In the genomic region with DNA sequence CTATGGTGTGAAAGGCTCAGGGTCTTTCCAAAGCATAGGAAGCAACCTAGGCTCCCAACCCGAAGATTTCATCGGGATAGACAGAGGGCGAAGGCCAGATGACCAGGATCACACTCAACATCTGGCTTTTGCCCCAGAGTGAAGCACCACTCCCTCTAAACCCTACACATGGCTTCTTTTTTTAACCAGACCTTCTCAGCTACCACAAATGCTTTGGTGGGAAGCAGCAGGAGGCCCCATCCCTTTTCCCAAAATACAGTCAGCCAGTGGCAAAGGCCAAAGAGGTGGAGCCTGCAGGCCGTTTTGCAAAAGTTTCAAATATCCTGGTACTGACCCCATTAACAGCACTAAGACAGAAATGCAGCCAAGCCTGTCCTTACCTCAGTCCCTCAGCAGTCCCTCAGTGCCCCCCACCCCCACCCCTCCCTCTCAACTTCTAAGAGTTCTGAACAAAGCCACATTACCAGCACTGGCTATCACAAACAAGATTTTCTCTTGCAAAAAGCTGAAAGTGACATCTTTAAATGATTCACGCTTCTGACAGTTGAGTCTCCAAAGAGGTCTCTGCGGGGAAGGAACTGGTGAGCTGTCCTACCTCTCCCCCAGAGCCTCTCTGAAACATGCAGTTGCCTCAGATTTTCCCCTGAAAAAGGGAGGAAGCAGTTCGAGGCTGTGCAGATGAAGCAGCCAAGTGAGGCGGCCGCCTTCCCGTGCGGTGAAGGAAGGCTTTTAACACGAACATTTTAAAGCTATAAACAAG, we compare ENCODE assay signal across 8 mouse cellular contexts. TPM values are rescaled to one million over a fixed set of nuclear protein-coding genes. Genes with fewer than 3 reads are reported as not detected.
A peak's percentile ranks its signal among the peaks of the same experiment; 100 is the strongest.
DNase-seq lines count a peak whose midpoint lies in the region; ATAC-seq and TF ChIP-seq lines count a peak whose summit lies in the region.

No protein-coding gene starts in this region.

- H3K9me3 ChIP-seq in hindbrain, embryonic 13.5 days = no peaks in the 10 kb centered on the region
- H3K9me3 ChIP-seq in liver, embryonic 13.5 days (replicated peaks) = no peaks in the 10 kb centered on the region
- H3K9me3 ChIP-seq in neural tube, embryonic 15.5 days (replicated peaks) = no peaks in the 10 kb centered on the region

- peak; percentile 14 for DNase-seq in retina, embryonic 14.5 days (ENCODE audit: low spot score)
- no peak for DNase-seq in retina, postnatal 1 day
- DNase-seq in liver, embryonic 13.5 days = no peak
- DNase-seq in layer of hippocampus, postnatal 36 days = no peak
- DNase-seq in spleen, postnatal 36 days (ENCODE audit: low spot score in 2 of 2) = no peak

- H3K27me3 ChIP-seq in hindbrain, embryonic 13.5 days = peaks cover 11% of the 10 kb centered on the region; the same call in 1 of the 2 replicates
- H3K27me3 ChIP-seq in liver, embryonic 13.5 days = no peaks in the 10 kb centered on the region
- H3K27me3 ChIP-seq in neural tube, embryonic 15.5 days (replicated peaks) = no peaks in the 10 kb centered on the region

- H3K4me1 ChIP-seq in embryonic fibroblast, embryonic 13.5 days (ENCODE audit: control insufficient read depth, insufficient read depth, low read length) = 0 out of 2 replicates have a peak, but pooled peaks cover 4% of the 10 kb centered on the region
- peaks cover 14% of the 10 kb centered on the region for H3K4me1 ChIP-seq in hindbrain, embryonic 13.5 days (replicated peaks)
- H3K4me1 ChIP-seq in liver, embryonic 13.5 days (replicated peaks) = peaks cover 33% of the 10 kb centered on the region
- peaks cover 15% of the 10 kb centered on the region; the same call in 1 of the 2 replicates for H3K4me1 ChIP-seq in neural tube, embryonic 15.5 days

- H3K4me3 ChIP-seq in embryonic fibroblast, embryonic 13.5 days (ENCODE audit: insufficient read depth, low read length) = peak overlapping the region; percentile 79
- peak overlapping the region; percentile 77 for H3K4me3 ChIP-seq in hindbrain, embryonic 13.5 days
- H3K4me3 ChIP-seq in liver, embryonic 13.5 days (replicated peaks) = peak overlapping the region; percentile 83
- H3K4me3 ChIP-seq in neural tube, embryonic 15.5 days (replicated peaks) = peak overlapping the region; percentile 69

- H3K4me2 ChIP-seq in hindbrain, embryonic 13.5 days = peak overlapping the region; percentile 88
- peak overlapping the region; percentile 89 for H3K4me2 ChIP-seq in liver, embryonic 13.5 days
- H3K4me2 ChIP-seq in neural tube, embryonic 15.5 days = peak overlapping the region; percentile 82

- no peak for ATAC-seq in hindbrain, embryonic 13.5 days (ENCODE audit: low FRiP score)
- ATAC-seq in liver, embryonic 13.5 days (ENCODE audit: low read depth) = no peak
- no peak for ATAC-seq in neural tube, embryonic 15.5 days (ENCODE audit: low FRiP score)

- TF ChIP-seq CTCF in embryonic fibroblast, embryonic 13.5 days (IDR thresholded peaks at IDR 0.05; ENCODE audit: borderline replicate concordance, insufficient read depth, low read length) = no peak

- H3K27ac ChIP-seq in embryonic fibroblast, embryonic 13.5 days (ENCODE audit: insufficient read depth, low read length) = peak overlapping the region; percentile 82
- H3K27ac ChIP-seq in hindbrain, embryonic 13.5 days = peak overlapping the region; percentile 35; the same call in 1 of the 2 replicates
- H3K27ac ChIP-seq in liver, embryonic 13.5 days = peak overlapping the region; percentile 11
- peak overlapping the region; percentile 52 for H3K27ac ChIP-seq in neural tube, embryonic 15.5 days (replicated peaks)

- H3K9ac ChIP-seq in hindbrain, embryonic 13.5 days = peak overlapping the region; percentile 75
- peak overlapping the region; percentile 82 for H3K9ac ChIP-seq in liver, embryonic 13.5 days
- H3K9ac ChIP-seq in neural tube, embryonic 15.5 days (replicated peaks) = peak overlapping the region; percentile 54

- H3K36me3 ChIP-seq in hindbrain, embryonic 13.5 days = no peaks in the 10 kb centered on the region
- no peaks in the 10 kb centered on the region for H3K36me3 ChIP-seq in liver, embryonic 13.5 days
- H3K36me3 ChIP-seq in neural tube, embryonic 15.5 days = no peaks in the 10 kb centered on the region

- TF ChIP-seq POLR2A in embryonic fibroblast, embryonic 13.5 days (IDR thresholded peaks at IDR 0.05; ENCODE audit: low read depth, low read length) = peak; percentile 19; the same call in 1 of the 2 replicates

- 15% methylated on average over 12 of the region's 12 CpGs for WGBS in hindbrain, embryonic 13.5 days
- WGBS in liver, embryonic 13.5 days (ENCODE audit: insufficient replicate concordance) = 14% methylated on average over 12 of the region's 12 CpGs
- 16% methylated on average over 12 of the region's 12 CpGs for WGBS in neural tube, embryonic 15.5 days

RNA-seq across cellular contexts. Expression of a gene that starts 1.3 kb away (rescaled TPM):
- polyA plus RNA-seq in embryonic fibroblast, embryonic 13.5 days (2011; ENCODE audit: insufficient read length, low read depth, missing spikeins) = 55.0 and 62.8 TPM in 2 replicates
- polyA plus RNA-seq in hindbrain, embryonic 13.5 days (2015; fragmentation: Nextera tagmentation; extraction: Ambion mirVana) = 4.1 and 4.6 TPM in 2 replicates
- 2.7 TPM in 2 replicates for polyA plus RNA-seq in liver, embryonic 13.5 days (2015; fragmentation: Nextera tagmentation; extraction: Ambion mirVana)
- polyA plus RNA-seq in neural tube, embryonic 15.5 days (2015; fragmentation: Nextera tagmentation; extraction: Ambion mirVana) = 4.1 and 7.3 TPM in 2 replicates
- total RNA-seq in layer of hippocampus, postnatal 36 days (2021) = 10 to 100 TPM; 10.7 to 11.5 TPM

Comparison
In these comparisons a context has a peak if more than half of its experiments do, and no peak if none do; other contexts are left out.
1. H3K27ac ChIP-seq: peak in every context shown above with its lines; median percentile 82 in embryonic fibroblast, embryonic 13.5 days; 52 in neural tube, embryonic 15.5 days; 35 in hindbrain, embryonic 13.5 days; 11 in liver, embryonic 13.5 days.